Mouse (Mus musculus) mesoderm, embryonic 11.5 days (tissue): ENCODE data around the gene Clcn1.

Source experiments
- DNase-seq: peaks from one replicate; pipeline ENCODE4 v3.0.0-alpha.2; 2012; ENCODE audit warnings: low read depth, low spot score

The Clcn1 gene

DNA sequence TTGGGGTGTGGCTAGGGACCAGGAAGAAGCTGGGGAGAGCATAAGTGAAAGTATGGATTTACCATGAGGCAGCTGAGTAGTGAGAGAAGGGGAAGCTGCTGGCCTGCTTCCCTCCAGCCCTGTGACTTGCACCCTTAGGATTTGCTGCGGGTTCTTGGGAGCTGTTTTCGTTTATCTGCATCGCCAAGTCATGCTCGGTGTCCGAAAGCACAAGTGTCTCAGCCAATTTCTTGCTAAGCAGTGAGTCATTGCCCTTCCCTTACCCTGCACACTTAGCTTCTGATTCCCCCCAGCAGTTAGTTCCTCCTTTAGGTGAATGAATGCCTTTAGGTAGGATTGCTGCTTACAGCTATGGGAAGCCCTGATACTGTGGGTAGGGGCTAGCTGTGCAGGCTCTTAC lies 12.9 kb downstream of the Clcn1 start:
- DNase-seq = no peak

DNA sequence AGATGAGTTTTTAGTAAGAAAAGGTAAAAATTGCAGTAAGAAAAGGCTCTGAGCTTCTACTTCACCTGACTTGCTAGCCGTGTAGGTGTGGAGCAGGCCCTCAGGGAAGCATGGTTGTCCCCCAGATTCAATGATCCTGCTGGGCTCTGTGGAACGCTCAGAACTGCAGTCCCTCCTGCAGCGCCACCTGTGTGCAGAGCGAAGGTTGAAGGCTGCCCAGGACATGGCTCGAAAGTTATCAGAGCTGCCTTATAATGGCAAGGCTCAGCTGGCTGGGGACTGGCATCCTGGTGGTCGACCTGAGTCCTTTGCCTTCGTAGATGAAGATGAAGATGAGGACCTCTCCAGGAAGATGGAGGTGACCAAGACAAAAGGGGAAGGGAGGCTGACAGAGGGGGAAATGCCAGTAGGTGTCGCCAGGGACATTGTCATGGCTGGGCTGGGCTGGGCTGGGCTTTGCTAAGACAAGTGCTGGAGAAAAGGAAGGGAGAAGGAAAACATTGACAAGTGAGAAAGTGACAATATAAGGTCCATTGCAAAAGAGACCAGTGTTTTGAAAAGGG lies 23.4 kb downstream of the Clcn1 start:
- no peak for DNase-seq

DNA sequence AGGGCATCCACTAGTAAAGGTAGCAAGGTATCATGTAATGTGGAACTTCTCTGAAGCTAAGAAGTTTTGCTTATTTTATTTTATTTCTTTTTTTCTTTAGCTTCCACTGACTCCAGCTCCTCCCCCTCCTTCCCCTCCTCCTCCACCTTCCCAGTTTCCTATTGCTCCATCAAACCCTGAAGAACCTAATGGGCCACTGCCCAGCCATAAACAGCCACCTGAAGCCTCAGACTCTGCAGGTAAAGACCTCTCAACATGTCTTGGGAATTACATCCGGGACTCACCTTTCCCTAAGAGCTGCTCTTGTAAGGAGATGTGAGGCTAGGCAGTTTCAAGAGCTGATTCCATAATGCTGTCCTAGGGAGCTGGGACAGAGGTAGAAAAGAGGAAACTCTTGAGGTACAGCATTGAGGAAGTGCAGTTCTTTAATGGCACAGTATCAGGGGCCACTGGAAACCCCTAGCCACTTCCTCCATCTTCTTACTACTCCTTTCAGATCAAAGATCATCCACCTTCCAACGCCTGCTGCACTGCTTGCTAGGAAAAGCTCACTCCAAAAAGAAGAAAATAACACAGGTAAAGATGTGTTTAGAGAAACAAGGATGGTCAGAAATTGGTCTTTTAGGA lies 24.1 kb downstream of the Clcn1 start:
- no peak for DNase-seq

DNA sequence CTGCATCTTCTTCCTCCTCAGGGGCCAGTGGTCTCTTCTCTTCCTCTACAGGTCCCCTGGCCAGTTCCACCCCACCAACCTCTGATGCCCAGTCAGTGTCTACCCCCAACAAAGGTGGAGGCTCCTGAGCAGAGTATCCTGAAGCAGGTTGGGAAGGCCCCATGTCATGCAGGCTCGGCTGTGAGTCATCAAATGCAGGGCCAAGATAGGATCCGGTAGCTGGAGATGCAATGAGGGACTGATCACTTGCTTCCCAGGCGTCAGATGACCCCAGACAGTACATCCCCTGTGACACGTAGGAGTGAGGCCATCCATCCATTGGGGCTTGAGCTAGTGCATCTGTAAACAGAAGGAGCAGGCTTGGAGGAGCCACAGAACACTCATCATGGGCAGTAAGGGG lies 31.8 kb downstream of the Clcn1 start:
- no peak for DNase-seq

DNA sequence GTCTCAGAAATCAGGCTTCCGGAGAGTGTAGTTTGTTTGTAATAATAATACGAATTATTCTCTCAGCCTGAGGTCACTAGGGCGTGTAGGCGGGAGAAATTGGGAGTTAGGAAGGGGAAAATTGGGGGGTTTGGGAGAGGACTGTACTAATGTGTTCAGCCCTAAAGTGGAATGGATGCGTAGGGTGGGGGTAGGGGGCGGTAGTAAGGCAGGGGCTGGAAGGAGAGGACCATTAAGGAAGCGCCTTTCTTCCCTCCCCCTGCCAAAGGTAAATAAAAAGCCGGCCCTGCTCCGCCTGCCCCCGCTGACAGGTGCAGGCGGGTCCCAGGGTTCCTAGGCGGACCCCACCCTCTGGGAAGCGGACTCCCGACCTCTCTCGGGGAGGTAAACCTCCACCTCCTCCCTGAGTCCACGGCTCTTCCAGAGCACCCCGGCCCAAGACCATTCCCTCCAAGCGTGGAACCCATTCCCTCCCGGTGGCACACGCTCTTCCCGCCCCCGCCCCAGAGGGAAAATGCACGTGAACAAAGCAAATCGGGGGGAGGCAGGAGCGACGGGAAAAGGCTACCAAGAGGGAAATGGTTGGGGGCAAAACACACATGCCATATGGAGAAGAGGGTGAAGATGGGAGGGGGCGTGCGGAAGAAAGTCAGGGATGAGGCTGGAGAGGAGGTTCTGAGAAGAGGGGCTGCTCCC lies 37.0 kb downstream of the Clcn1 start:
- DNase-seq = peak; percentile 7

DNA sequence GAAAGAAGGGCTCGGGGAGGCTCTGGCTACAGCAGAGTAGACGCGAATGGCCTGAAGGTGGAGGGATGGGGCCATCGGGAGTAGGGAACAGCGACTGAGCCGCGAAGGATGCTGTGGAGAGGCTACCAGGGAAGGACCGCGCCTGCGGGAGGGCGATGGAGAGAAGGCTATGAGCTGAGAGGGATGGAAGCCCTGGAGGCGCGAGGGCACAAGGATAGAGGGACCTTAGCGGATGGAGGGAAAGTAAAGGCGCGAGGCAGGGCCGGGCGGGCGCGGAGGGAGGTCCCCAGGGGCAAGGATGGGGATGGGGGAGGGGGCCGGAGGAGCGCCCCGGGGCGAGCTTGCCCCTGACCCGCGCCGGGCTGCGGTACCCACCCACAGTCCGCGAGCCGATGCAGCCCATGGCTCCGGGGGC lies 37.6 kb downstream of the Clcn1 start:
- peak; percentile 36 for DNase-seq

DNA sequence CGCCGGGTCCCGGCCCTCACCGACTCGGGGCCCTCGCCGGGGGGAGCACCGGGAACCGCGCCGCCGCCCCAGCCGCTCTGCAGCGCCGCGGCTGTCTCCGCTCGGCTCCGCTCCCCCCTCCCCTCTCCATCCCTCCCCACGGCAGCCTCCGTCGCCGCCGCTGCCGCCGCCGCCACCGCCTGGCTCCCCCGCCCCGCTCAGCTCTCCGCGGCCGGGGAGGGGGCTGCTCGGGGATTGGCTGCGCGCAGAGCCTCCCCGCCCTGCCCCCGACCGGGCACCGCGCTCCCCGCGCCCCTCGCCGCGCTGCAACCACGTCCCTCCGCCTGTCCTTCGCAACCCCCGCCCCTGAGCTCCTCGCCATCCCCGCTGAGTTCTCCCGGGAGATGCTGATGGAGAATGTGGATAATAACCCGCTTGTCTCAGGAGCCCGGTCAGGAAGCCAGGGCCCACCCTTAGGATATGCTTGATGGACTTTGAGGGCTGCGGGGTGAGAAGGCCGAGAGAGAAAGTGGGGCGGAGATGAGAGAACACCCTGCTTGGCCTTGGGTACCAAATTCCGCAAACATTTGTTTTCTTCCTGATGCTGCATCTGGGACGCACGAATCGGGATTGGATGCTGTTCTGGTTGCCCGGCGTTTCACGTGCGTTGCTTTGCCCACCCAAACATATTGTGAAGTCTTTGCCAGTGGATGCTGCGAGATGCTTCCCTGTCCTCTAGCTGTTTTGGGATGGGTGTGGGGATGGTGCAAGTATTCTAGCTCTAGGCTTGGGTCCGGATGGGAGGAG lies 38.2 kb downstream of the Clcn1 start, which contains the start of gene Fam131b:
Gene Fam131b, minus strand, starts transcription at position 162 of the 786 bp plus-strand sequence.
- DNase-seq = peak; percentile 55

DNA sequence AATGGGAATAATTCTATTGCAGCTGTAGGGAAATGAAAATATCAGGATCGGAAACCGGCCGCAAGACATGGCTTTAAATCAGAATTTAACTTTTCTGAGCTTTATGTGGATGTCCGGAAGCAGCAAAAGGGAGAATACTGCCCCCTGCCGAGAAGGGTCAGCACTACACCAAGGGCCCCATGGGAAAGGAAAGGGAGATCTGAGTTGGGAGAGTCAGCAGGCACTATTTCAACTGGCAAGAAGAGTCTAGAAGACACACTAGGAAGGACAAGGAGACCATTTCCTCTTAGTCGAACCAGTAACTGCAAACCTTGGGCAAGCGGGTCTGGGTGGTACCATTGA lies 38.8 kb downstream of the Clcn1 start:
- peak; percentile 84 for DNase-seq

DNA sequence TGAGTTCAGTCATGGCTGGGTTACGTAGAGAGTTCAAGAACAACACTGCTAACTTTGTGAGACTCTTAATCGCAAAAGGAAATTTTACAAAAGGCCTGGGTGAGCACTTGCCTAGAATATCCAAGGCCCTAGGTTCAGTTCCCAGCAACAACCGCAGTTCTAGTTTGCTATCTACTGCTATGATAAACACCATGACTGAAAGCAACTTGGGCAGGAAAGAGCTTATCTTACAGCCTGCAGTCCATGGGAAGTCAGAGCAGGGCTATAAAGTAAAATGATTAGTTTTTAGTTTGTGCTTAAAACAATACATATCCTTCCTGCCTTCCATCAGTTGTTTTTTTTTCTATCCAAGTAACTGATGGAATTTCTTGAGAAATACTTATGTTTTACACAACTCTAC lies 40.0 kb downstream of the Clcn1 start:
- DNase-seq = no peak

DNA sequence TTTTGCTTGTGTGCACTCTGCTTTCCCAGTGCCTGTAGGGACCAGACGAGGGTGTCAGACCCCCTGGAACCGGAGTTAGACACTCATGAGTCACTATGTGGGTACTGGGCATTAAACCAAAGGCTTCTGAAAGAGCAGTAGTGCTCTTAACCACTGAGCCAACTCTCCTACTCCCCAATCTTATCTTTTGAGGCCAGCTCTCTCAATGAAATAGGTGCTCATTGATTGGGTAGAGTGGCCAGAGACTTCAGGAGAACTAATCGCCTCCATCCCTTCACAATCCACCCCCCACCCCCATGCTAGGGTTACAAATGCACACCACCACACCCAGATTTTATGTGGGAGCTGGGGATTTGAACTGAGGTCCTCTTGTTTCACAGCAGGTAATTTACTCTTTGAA lies 42.3 kb downstream of the Clcn1 start:
- DNase-seq = no peak

DNA sequence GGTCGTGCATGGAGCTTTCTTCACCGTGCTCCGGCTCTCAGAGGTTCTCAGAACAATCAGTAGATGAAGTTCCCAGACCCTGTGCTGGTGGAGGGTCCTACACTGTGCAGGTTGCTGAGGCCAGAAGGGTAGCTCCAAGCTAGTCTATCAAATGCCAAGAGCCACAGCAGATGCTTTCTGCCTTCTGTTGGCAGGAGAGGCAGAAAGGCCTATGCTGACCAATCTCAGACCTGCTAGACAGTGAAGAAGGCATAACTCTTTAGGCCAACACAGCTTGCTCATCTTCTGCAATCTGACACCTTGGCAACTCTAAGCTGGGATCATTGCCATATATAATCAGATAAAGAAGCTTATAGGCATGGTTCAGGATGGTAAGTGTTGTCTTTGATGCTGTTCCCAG lies 43.7 kb downstream of the Clcn1 start:
- no peak for DNase-seq

DNA sequence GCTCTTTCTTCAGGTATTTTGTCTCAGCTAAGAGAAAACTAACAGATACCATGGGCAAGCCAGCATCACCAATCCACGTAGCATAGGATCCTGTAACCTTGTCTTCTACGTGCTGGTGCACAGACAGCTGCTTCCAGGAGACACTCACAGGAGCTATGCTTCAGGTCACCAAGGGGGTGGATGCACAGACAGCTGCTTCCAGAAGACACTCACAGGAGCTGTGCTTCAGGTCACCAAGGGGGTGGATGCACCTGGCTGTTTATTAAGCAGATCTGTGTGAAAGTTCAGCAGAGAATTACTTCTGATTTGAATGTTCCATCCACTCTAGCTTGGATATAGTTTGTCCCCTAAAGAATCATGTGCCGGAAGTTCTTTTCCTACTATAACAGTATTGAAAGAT lies 44.5 kb downstream of the Clcn1 start:
- no peak for DNase-seq

DNA sequence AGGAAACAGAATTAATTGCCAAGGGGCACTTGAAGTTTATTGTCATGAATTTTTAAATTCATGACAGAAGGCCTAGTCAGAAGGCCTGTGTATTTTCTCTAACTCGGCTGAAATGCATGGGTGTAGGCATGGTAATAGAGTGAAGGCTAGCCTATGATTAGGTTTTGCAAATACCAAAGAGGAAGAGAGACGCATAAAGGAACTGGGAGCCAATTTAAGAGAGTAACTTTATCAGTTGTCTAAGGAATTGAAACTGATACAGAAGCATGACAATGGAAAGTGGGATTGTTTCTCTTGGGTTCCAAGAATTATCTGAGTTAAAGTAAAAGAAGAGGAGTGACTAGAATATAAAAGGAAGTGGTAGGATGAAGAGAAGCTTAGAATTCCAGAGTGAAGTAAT lies 52.7 kb downstream of the Clcn1 start:
- DNase-seq = no peak

DNA sequence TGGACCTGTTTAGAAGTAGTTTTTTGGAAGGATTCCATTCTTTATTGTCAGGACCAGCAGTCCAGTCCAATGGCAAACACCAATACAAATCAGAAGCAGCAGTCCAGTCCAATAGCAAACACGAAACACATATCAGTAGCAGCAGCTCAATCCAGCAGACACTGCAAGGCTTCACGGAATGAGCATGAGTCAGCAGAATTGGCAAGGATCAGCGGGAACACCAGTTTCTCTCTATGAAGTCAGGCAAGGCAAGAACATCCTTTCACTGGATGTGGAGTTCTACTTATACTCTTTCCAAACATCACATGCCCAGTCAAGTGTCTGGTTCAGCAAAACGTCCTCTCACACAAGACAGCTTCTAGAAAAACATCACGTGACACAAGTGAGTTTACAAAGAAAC lies 53.5 kb downstream of the Clcn1 start:
- DNase-seq = no peak

DNA sequence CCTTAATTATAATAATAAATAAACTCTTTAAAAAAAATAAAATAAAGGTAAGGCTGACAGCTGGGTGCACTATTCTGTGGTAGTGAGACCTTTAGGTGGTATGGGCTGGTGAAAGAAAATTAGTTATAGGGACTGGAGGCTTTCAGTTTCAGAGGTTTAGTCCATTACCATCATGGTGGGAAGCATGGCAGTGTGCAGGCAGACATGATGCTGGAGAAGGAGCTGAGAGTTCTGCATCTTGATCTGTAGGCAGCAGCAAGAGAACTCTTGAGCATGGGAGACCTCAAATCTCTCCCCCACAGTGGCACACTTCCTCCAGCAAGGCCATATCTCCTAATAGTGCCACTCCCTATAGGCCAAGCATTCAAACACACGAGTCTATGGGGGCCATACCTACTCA lies 55.7 kb downstream of the Clcn1 start:
- DNase-seq = no peak

DNA sequence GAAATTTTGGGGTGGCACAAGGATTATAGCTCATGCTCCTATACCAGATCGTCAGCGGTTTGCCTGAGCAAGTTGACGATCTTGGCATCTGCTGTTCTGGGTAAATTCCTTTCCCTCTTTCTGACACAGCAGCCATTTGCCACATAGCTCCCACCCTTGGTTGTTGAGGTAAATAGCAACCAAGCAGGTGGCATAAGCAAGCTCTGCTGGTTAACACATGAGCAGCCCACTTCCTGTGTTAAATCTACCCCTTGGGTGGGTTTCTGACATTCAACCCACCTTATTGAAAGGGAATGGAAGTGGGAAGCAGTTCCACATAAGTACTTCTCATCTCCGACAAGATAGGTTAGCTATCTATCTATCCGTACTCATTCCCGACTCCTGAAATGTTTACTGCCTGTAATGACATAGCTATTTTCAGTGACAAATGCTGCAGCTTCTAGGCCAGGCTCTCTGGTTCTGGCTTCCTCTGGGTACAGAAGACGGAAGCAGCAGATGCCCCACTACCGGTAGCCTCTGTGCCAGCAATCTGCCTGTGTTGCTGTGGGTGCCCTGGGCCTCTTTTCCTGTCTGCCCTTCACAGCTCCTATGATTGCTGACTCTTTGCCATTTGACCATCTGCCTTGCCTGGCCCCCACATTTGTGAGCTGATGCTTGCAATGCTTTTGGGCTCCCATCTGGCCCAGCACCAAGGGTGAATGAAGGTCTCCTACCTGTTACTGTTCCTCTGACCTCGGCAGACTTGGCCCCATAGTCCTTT lies 57.1 kb downstream of the Clcn1 start:
- no peak for DNase-seq

DNA sequence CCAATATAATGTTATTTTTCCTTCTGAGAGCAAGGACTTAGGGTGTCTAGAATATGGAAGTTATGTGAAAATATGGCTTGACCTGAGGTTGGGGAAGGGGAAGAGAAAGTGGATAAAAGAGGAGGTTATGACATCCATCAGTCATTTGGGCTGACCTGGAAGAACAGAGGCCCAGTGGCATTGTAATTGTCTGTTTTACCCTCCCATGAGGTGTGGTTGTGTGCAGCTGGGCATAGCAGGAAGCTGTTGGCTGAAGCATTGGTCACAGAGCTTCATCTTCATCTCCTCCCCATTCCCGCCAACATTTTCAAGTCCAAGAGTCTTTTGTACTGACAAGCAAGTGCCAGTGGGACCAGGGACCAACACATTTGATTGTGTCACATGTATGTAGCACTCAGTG lies 57.8 kb downstream of the Clcn1 start:
- no peak for DNase-seq

DNA sequence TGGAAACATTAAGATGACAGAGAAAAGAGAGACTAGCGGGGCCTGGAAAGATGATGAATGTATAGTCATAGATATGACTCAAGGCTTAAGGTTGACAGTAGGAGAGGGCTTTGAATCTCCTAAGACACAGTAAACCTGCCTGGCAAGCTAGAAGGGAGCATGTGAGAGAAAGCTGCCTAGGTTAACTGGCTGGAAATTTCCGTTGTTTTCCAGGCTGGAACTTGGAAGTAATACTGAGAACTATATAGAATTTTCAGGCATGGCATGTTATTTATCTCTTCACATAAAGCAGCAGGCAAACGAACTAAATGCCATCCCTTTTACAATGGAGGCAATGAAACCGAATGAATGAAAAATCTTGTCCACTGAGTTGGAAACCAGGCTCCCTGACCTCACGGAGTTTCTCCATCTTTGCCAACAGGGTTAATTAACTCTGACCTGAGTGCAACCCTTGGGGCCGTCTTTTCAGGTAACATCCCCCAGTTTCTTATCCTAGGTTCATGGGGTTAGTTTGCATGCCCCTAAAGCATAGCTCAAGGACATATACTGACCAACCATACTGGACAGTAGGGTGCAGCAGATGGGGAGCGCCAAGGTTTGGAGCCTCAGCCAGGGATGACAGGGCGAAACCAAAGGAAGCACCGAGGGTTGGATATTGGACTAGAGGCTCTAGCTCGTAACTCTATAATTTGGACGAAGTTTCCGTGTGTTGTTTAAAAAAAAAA lies 62.0 kb downstream of the Clcn1 start:
- no peak for DNase-seq

DNA sequence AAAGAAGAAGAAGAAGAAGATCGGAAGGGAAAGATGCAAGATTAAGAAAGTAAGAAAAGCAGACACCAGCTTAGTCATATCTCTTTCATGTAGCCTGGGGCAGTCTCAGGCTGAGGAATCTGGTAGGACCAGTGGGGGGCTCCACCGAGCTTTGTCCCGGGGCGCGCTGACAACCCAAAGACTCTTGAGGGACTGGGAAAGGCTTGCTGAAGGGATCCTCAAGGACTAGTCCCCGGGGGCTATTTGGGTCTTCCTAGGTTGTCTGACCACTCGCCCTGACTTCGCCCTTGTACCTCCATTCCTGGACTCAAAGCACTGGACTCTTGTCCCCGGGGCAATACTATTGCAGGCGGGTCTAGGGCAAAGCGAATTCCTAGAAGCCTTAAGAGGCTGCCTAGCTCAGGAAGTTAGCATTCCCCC lies 62.5 kb downstream of the Clcn1 start:
- peak; percentile 68 for DNase-seq

DNA sequence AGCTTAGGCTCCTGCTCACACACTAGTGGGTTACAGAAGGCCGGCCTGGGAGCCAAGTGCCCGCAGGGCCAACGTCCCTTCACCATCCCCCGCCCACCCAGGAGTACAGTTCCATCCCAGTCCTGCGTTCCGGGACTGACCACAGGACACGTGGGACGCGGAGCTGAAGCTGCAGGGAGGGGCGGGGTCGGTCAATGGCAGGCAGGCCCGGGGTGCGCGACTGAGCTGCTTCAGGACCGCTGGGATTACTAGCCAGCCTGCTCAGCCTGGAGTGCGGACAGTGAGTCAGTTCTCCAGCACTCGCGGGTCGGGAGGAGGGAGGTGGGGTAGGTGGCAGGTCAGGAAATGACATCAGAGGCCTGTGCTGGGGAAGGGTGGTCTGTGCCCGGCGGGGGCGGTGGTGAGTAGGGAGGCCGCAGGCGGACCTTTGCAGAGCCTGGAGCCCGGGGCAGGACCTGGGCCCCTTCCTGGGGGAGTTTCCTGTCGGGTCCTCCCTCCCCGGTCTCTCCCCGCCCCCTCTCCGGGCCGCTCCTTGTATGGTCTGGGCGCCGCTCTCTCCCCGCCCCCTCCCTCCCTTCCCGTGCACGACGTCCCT lies 63.0 kb downstream of the Clcn1 start, which contains the start of gene Zyx:
Gene Zyx, plus strand, starts transcription at position 205 of the 595 bp plus-strand sequence.
- DNase-seq = peak; percentile 93
